Mouse (Mus musculus) midbrain, embryonic 12.5 days (tissue): Measurements from ENCODE around the gene Cd63. TPM values are rescaled to one million over a fixed set of nuclear protein-coding genes. Genes with fewer than 3 reads are reported as not detected.

Source experiments
- ATAC-seq: fragments of 200-750 bp; cut with Nextera tagmentation; 2 replicates; pipeline ENCODE4 v1.8.0; 2017; ENCODE audit warnings: low read depth, moderate TSS enrichment, moderate library complexity; ENCODE audit not compliant: low FRiP score
- H3K27ac ChIP-seq: fragments of 300-500 bp; sonication (generic); replicated peaks from 2 replicates; pipeline ENCODE4 v1.5.1; 2016; ENCODE audit warnings: mild to moderate bottlenecking
- H3K27me3 ChIP-seq: fragments of 300-500 bp; sonication (generic); 2 replicates; pipeline ENCODE4 v1.6.1; 2016; ENCODE audit warnings: mild to moderate bottlenecking
- H3K36me3 ChIP-seq: fragments of 300-500 bp; sonication (generic); 2 replicates; pipeline ENCODE4 v1.6.1; 2016
- H3K4me1 ChIP-seq: fragments of 300-500 bp; sonication (generic); 2 replicates; pipeline ENCODE4 v1.6.1; 2016
- H3K4me2 ChIP-seq: fragments of 300-500 bp; sonication (generic); replicated peaks from 2 replicates; pipeline ENCODE4 v1.6.1; 2016; ENCODE audit warnings: mild to moderate bottlenecking, moderate library complexity
- H3K4me3 ChIP-seq: fragments of 300-500 bp; sonication (generic); 2 replicates; pipeline ENCODE4 v1.5.1; 2016; ENCODE audit warnings: mild to moderate bottlenecking
- H3K9ac ChIP-seq: fragments of 300-500 bp; sonication (generic); replicated peaks from 2 replicates; pipeline ENCODE4 v1.6.1; 2016; ENCODE audit warnings: mild to moderate bottlenecking, moderate library complexity
- H3K9me3 ChIP-seq: fragments of 300-500 bp; sonication (generic); 2 replicates; pipeline ENCODE4 v1.6.1; 2016; ENCODE audit warnings: mild to moderate bottlenecking
- WGBS: fragments of 180-500 bp; shearing (Covaris S2); methylation state at CpG from one replicate; pipeline ENCODE4 v1.1.7; 2016; 5-methylcytosine and 5-hydroxymethylcytosine counted together
- polyA plus RNA-seq: library from polyadenylated mRNA; unstranded; fragments of >200 nt; fragmentation: Nextera tagmentation; extraction: Ambion mirVana; gene quantifications from 2 replicates; pipeline ENCODE4 v1.2.1, GENCODE M21; 2016

The Cd63 gene
- polyA plus RNA-seq, 1 experiment from 2014 or later, result 190 TPM

- under 1% methylated on average over 38 of the region's 41 CpGs for whole genome bisulfite sequencing
- H3K27me3 ChIP-seq, result peaks cover 11% of the 10 kb centered on the region
- 0 out of 2 replicates have a peak overlapping the region, but pooled peaks have one; percentile 30 for H3K27ac ChIP-seq
- H3K9me3 ChIP-seq, result no peaks in the 10 kb centered on the region
- H3K4me3 ChIP-seq, result peak overlapping the region; percentile 62
- H3K4me2 ChIP-seq, result peak overlapping the region; percentile 80
- H3K4me1 ChIP-seq, result peaks cover 12% of the 10 kb centered on the region; the same call in 1 of the 2 replicates
- peak overlapping the region; percentile 79 for H3K9ac ChIP-seq
- peak; percentile 79 for ATAC-seq
- H3K36me3 ChIP-seq, result no peaks in the 10 kb centered on the region
These were observed 8.8 kb downstream of the Cd63 start for GRCm38 (mm10) chr10:128909567-128910028.

- Histone ChIP-seq H3K4me3 (peak overlapping the region; percentile 62), H3K9ac (peak overlapping the region; percentile 79), H3K27me3 (peaks cover 11% of the 10 kb centered on the region), H3K9me3 (no peaks in the 10 kb centered on the region), H3K4me2 (peak overlapping the region; percentile 80), H3K4me1 (peaks cover 12% of the 10 kb centered on the region; the same call in 1 of the 2 replicates), H3K36me3 (no peaks in the 10 kb centered on the region), H3K27ac (0 out of 2 replicates have a peak overlapping the region, but pooled peaks have one; percentile 30)
- peak; percentile 42 for ATAC-seq
- 3% methylated on average over 58 of the region's 66 CpGs for WGBS
These were observed 9.5 kb downstream of the Cd63 start for GRCm38 (mm10) chr10:128910066-128910841.

GRCm38 (mm10) chr10:128911430-128911829 is 10.6 kb downstream of the Cd63 start:
- ATAC-seq, result no peak
- no peak overlapping the region for H3K27ac ChIP-seq
- H3K4me2 ChIP-seq, result 0 out of 2 replicates have a peak overlapping the region, but pooled peaks have one; percentile 80
- H3K9me3 ChIP-seq, result no peaks in the 10 kb centered on the region
- H3K9ac ChIP-seq, result no peak overlapping the region
- peaks cover 11% of the 10 kb centered on the region for H3K27me3 ChIP-seq
- H3K4me1 ChIP-seq, result peaks cover 12% of the 10 kb centered on the region; the same call in 1 of the 2 replicates
- WGBS, result 88% methylated on average over 6 of the region's 6 CpGs
- H3K36me3 ChIP-seq, result no peaks in the 10 kb centered on the region
- H3K4me3 ChIP-seq, result no peak overlapping the region

- 80% methylated on average over 4 of the region's 4 CpGs for WGBS
- no peak overlapping the region for H3K4me2 ChIP-seq
- no peak overlapping the region for H3K9ac ChIP-seq
- no peak for ATAC-seq
- peaks cover 12% of the 10 kb centered on the region; the same call in 1 of the 2 replicates for H3K4me1 ChIP-seq
- peaks cover 11% of the 10 kb centered on the region for H3K27me3 ChIP-seq
- peaks cover 2% of the 10 kb centered on the region; the same call in 1 of the 2 replicates for H3K36me3 ChIP-seq
- no peaks in the 10 kb centered on the region for H3K9me3 ChIP-seq
- no peak overlapping the region for H3K4me3 ChIP-seq
- H3K27ac ChIP-seq, result no peak overlapping the region
These were observed 11.5 kb downstream of the Cd63 start for GRCm38 (mm10) chr10:128912268-128912667.

- Histone ChIP-seq H3K4me1 (peaks cover 12% of the 10 kb centered on the region; the same call in 1 of the 2 replicates), H3K27me3 (peaks cover 11% of the 10 kb centered on the region), H3K4me2 (no peak overlapping the region), H3K27ac (no peak overlapping the region), H3K4me3 (no peak overlapping the region), H3K9me3 (no peaks in the 10 kb centered on the region), H3K36me3 (peaks cover 7% of the 10 kb centered on the region; the same call in 1 of the 2 replicates), H3K9ac (no peak overlapping the region)
- no peak for ATAC-seq
- 81% methylated on average over 4 of the region's 4 CpGs for WGBS
These were observed 12.0 kb downstream of the Cd63 start for GRCm38 (mm10) chr10:128912791-128913190.

GRCm38 (mm10) chr10:128913219-128913618 is 12.4 kb downstream of the Cd63 start:
- no peak overlapping the region for H3K9ac ChIP-seq
- no peaks in the 10 kb centered on the region for H3K9me3 ChIP-seq
- H3K36me3 ChIP-seq, result peaks cover 11% of the 10 kb centered on the region; the same call in 1 of the 2 replicates
- H3K4me3 ChIP-seq, result no peak overlapping the region
- H3K27ac ChIP-seq, result no peak overlapping the region
- 6% methylated on average over 5 of the region's 5 CpGs for WGBS
- peak; percentile 28; the same call in 1 of the 2 replicates for ATAC-seq
- no peak overlapping the region for H3K4me2 ChIP-seq
- H3K4me1 ChIP-seq, result peaks cover 12% of the 10 kb centered on the region; the same call in 1 of the 2 replicates
- H3K27me3 ChIP-seq, result peaks cover 9% of the 10 kb centered on the region

GRCm38 (mm10) chr10:128913696-128914095 is 12.9 kb downstream of the Cd63 start:
- peaks cover 11% of the 10 kb centered on the region; the same call in 1 of the 2 replicates for H3K36me3 ChIP-seq
- H3K9me3 ChIP-seq, result no peaks in the 10 kb centered on the region
- H3K4me3 ChIP-seq, result no peak overlapping the region
- no peak overlapping the region for H3K4me2 ChIP-seq
- peaks cover 5% of the 10 kb centered on the region; the same call in 1 of the 2 replicates for H3K27me3 ChIP-seq
- WGBS, result 79% methylated on average over 12 of the region's 12 CpGs
- H3K27ac ChIP-seq, result no peak overlapping the region
- no peak overlapping the region for H3K9ac ChIP-seq
- H3K4me1 ChIP-seq, result peaks cover 12% of the 10 kb centered on the region; the same call in 1 of the 2 replicates
- no peak for ATAC-seq

- Histone ChIP-seq H3K4me1 (peaks cover 12% of the 10 kb centered on the region; the same call in 1 of the 2 replicates), H3K9me3 (no peaks in the 10 kb centered on the region), H3K4me2 (no peak overlapping the region), H3K27me3 (0 out of 2 replicates have a peak, but pooled peaks cover 3% of the 10 kb centered on the region), H3K9ac (no peak overlapping the region), H3K36me3 (peaks cover 11% of the 10 kb centered on the region; the same call in 1 of the 2 replicates), H3K27ac (no peak overlapping the region), H3K4me3 (no peak overlapping the region)
- 95% methylated on average over 2 of the region's 2 CpGs for WGBS
- no peak for ATAC-seq
These were observed 14.8 kb downstream of the Cd63 start for GRCm38 (mm10) chr10:128915550-128915949.

- H3K27ac ChIP-seq, result no peak overlapping the region
- peaks cover 12% of the 10 kb centered on the region; the same call in 1 of the 2 replicates for H3K4me1 ChIP-seq
- no peak overlapping the region for H3K4me2 ChIP-seq
- ATAC-seq, result no peak
- 99% methylated on average over 3 of the region's 3 CpGs for WGBS
- H3K36me3 ChIP-seq, result peaks cover 11% of the 10 kb centered on the region; the same call in 1 of the 2 replicates
- no peaks in the 10 kb centered on the region for H3K9me3 ChIP-seq
- H3K4me3 ChIP-seq, result no peak overlapping the region
- H3K9ac ChIP-seq, result no peak overlapping the region
- 0 out of 2 replicates have a peak, but pooled peaks cover 3% of the 10 kb centered on the region for H3K27me3 ChIP-seq
These were observed 15.9 kb downstream of the Cd63 start for GRCm38 (mm10) chr10:128916665-128917064.

GRCm38 (mm10) chr10:128917400-128917799 is 16.6 kb downstream of the Cd63 start:
- Histone ChIP-seq H3K4me2 (no peak overlapping the region), H3K36me3 (peaks cover 11% of the 10 kb centered on the region; the same call in 1 of the 2 replicates), H3K4me1 (peaks cover 19% of the 10 kb centered on the region), H3K9ac (no peak overlapping the region), H3K9me3 (no peaks in the 10 kb centered on the region), H3K4me3 (no peak overlapping the region), H3K27me3 (0 out of 2 replicates have a peak, but pooled peaks cover under 1% of the 10 kb centered on the region), H3K27ac (no peak overlapping the region)
- ATAC-seq, result no peak
- WGBS, result 93% methylated on average over 6 of the region's 6 CpGs

- H3K27me3 ChIP-seq, result no peaks in the 10 kb centered on the region
- H3K36me3 ChIP-seq, result peaks cover 11% of the 10 kb centered on the region; the same call in 1 of the 2 replicates
- 79% methylated on average over 7 of the region's 7 CpGs for WGBS
- 0 out of 2 replicates have a peak overlapping the region, but pooled peaks have one; percentile 2 for H3K9ac ChIP-seq
- no peak for ATAC-seq
- peaks cover 24% of the 10 kb centered on the region for H3K4me1 ChIP-seq
- no peak overlapping the region for H3K27ac ChIP-seq
- H3K9me3 ChIP-seq, result no peaks in the 10 kb centered on the region
- no peak overlapping the region for H3K4me3 ChIP-seq
- H3K4me2 ChIP-seq, result no peak overlapping the region
These were observed 17.5 kb downstream of the Cd63 start for GRCm38 (mm10) chr10:128918246-128918645.

- ATAC-seq, result no peak
- Histone ChIP-seq H3K4me2 (no peak overlapping the region), H3K36me3 (peaks cover 11% of the 10 kb centered on the region; the same call in 1 of the 2 replicates), H3K4me3 (no peak overlapping the region), H3K9ac (peak overlapping the region; percentile 39), H3K27me3 (no peaks in the 10 kb centered on the region), H3K4me1 (peaks cover 32% of the 10 kb centered on the region), H3K9me3 (no peaks in the 10 kb centered on the region), H3K27ac (peak overlapping the region; percentile 25)
- 11% methylated on average over 6 of the region's 6 CpGs for WGBS
These were observed 18.4 kb downstream of the Cd63 start for GRCm38 (mm10) chr10:128919203-128919631.
